Mouse (Mus musculus): Measurements from ENCODE around the gene Ttf2. TPM values are rescaled to one million over a fixed set of nuclear protein-coding genes. Genes with fewer than 3 reads are reported as not detected.

The Ttf2 gene
- total and polyA plus RNA-seq, 2 experiments from 2014 or later, result 2.0 to 2.3 TPM

GRCm38 (mm10) chr3:100947286-100947685, 22.2 kb downstream of the Ttf2 start:
- H3K4me2 ChIP-seq (ENCODE audit: low read depth), result no peak overlapping the region
- 93% methylated on average over 8 of the region's 8 CpGs for WGBS
- H3K27ac ChIP-seq (ENCODE audit: low read depth, low read length), result no peak overlapping the region
- H3K9ac ChIP-seq, result no peak overlapping the region
- no peak for DNase-seq
- H3K4me1 ChIP-seq (ENCODE audit: insufficient read depth), result no peaks in the 10 kb centered on the region
- no peak overlapping the region for H3K4me3 ChIP-seq (ENCODE audit: low read depth, low read length)
- no peak for ATAC-seq
- H3K36me3 ChIP-seq (ENCODE audit: insufficient read depth), result no peaks in the 10 kb centered on the region
- H3K9me3 ChIP-seq (ENCODE audit: low read length), result no peaks in the 10 kb centered on the region
- H3K27me3 ChIP-seq (ENCODE audit: insufficient read depth, low read length), result no peaks in the 10 kb centered on the region
- no peak for TF ChIP-seq CTCF (IDR thresholded peaks at IDR 0.05; ENCODE audit: low read depth)

GRCm38 (mm10) chr3:100940496-100941037, 28.9 kb downstream of the Ttf2 start:
- Histone ChIP-seq H3K4me1 (ENCODE audit: insufficient read depth) (no peaks in the 10 kb centered on the region), H3K27ac (ENCODE audit: low read depth, low read length) (no peak overlapping the region), H3K4me3 (ENCODE audit: low read depth, low read length) (no peak overlapping the region), H3K27me3 (ENCODE audit: insufficient read depth, low read length) (no peaks in the 10 kb centered on the region), H3K4me2 (ENCODE audit: low read depth) (no peak overlapping the region), H3K36me3 (ENCODE audit: insufficient read depth) (peaks cover 10% of the 10 kb centered on the region; the same call in 1 of the 2 replicates), H3K9me3 (ENCODE audit: low read length) (no peaks in the 10 kb centered on the region), H3K9ac (no peak overlapping the region)
- 89% methylated on average over 4 of the region's 4 CpGs for WGBS
- DNase-seq, result no peak
- ATAC-seq, result no peak
- no peak for TF ChIP-seq CTCF (IDR thresholded peaks at IDR 0.05; ENCODE audit: low read depth)

- H3K4me2 ChIP-seq (ENCODE audit: low read depth), result no peak overlapping the region
- H3K9ac ChIP-seq, result no peak overlapping the region
- no peak for DNase-seq
- H3K4me3 ChIP-seq (ENCODE audit: low read depth, low read length), result no peak overlapping the region
- peaks cover 15% of the 10 kb centered on the region for H3K36me3 ChIP-seq (ENCODE audit: insufficient read depth)
- no peaks in the 10 kb centered on the region for H3K27me3 ChIP-seq (ENCODE audit: insufficient read depth, low read length)
- no peaks in the 10 kb centered on the region for H3K4me1 ChIP-seq (ENCODE audit: insufficient read depth)
- TF ChIP-seq CTCF (IDR thresholded peaks at IDR 0.05; ENCODE audit: low read depth), result no peak
- no peaks in the 10 kb centered on the region for H3K9me3 ChIP-seq (ENCODE audit: low read length)
- H3K27ac ChIP-seq (ENCODE audit: low read depth, low read length), result no peak overlapping the region
- WGBS, result 91% methylated on average over 4 of the region's 4 CpGs
- ATAC-seq, result no peak
Measured at GRCm38 (mm10) chr3:100938211-100938610, 31.3 kb downstream of the Ttf2 start.

GRCm38 (mm10) chr3:100936201-100936600, 33.3 kb downstream of the Ttf2 start:
- Histone ChIP-seq H3K4me2 (ENCODE audit: low read depth) (no peak overlapping the region), H3K27ac (ENCODE audit: low read depth, low read length) (no peak overlapping the region), H3K4me1 (ENCODE audit: insufficient read depth) (no peaks in the 10 kb centered on the region), H3K27me3 (ENCODE audit: insufficient read depth, low read length) (no peaks in the 10 kb centered on the region), H3K4me3 (ENCODE audit: low read depth, low read length) (no peak overlapping the region), H3K36me3 (ENCODE audit: insufficient read depth) (peaks cover 24% of the 10 kb centered on the region), H3K9ac (no peak overlapping the region), H3K9me3 (ENCODE audit: low read length) (no peaks in the 10 kb centered on the region)
- 89% methylated on average over 6 of the region's 6 CpGs for WGBS
- TF ChIP-seq CTCF (IDR thresholded peaks at IDR 0.05; ENCODE audit: low read depth), result no peak
- DNase-seq (no peak), ATAC-seq (no peak)

- DNase-seq, result no peak
- ATAC-seq, result no peak
- Histone ChIP-seq H3K27me3 (ENCODE audit: insufficient read depth, low read length) (no peaks in the 10 kb centered on the region), H3K27ac (ENCODE audit: low read depth, low read length) (no peak overlapping the region), H3K9ac (no peak overlapping the region), H3K36me3 (ENCODE audit: insufficient read depth) (peaks cover 26% of the 10 kb centered on the region), H3K4me3 (ENCODE audit: low read depth, low read length) (no peak overlapping the region), H3K4me2 (ENCODE audit: low read depth) (no peak overlapping the region), H3K9me3 (ENCODE audit: low read length) (no peaks in the 10 kb centered on the region), H3K4me1 (ENCODE audit: insufficient read depth) (no peaks in the 10 kb centered on the region)
- 98% methylated on average over 6 of the region's 6 CpGs for WGBS
- no peak for TF ChIP-seq CTCF (IDR thresholded peaks at IDR 0.05; ENCODE audit: low read depth)
Measured at GRCm38 (mm10) chr3:100935521-100935920, 33.9 kb downstream of the Ttf2 start.

GRCm38 (mm10) chr3:100932077-100932944, 37.2 kb downstream of the Ttf2 start:
- TF ChIP-seq CTCF (IDR thresholded peaks at IDR 0.05; ENCODE audit: low read depth), result no peak
- ATAC-seq (no peak), DNase-seq (no peak)
- H3K9me3 ChIP-seq (ENCODE audit: low read length), result no peaks in the 10 kb centered on the region
- H3K9ac ChIP-seq, result no peak overlapping the region
- H3K4me2 ChIP-seq (ENCODE audit: low read depth), result no peak overlapping the region
- H3K4me3 ChIP-seq (ENCODE audit: low read depth, low read length), result no peak overlapping the region
- peaks cover 41% of the 10 kb centered on the region for H3K36me3 ChIP-seq (ENCODE audit: insufficient read depth)
- H3K4me1 ChIP-seq (ENCODE audit: insufficient read depth), result no peaks in the 10 kb centered on the region
- no peaks in the 10 kb centered on the region for H3K27me3 ChIP-seq (ENCODE audit: insufficient read depth, low read length)
- H3K27ac ChIP-seq (ENCODE audit: low read depth, low read length), result no peak overlapping the region
- WGBS, result 77% methylated on average over 11 of the region's 11 CpGs

GRCm38 (mm10) chr3:100931332-100932076, 38.0 kb downstream of the Ttf2 start:
- no peaks in the 10 kb centered on the region for H3K27me3 ChIP-seq (ENCODE audit: insufficient read depth, low read length)
- H3K4me2 ChIP-seq (ENCODE audit: low read depth), result no peak overlapping the region
- TF ChIP-seq CTCF (IDR thresholded peaks at IDR 0.05; ENCODE audit: low read depth), result no peak
- ATAC-seq (no peak), DNase-seq (no peak)
- no peaks in the 10 kb centered on the region for H3K9me3 ChIP-seq (ENCODE audit: low read length)
- no peak overlapping the region for H3K27ac ChIP-seq (ENCODE audit: low read depth, low read length)
- peaks cover 41% of the 10 kb centered on the region for H3K36me3 ChIP-seq (ENCODE audit: insufficient read depth)
- H3K4me3 ChIP-seq (ENCODE audit: low read depth, low read length), result no peak overlapping the region
- no peak overlapping the region for H3K9ac ChIP-seq
- 94% methylated on average over 23 of the region's 23 CpGs for WGBS
- H3K4me1 ChIP-seq (ENCODE audit: insufficient read depth), result no peaks in the 10 kb centered on the region

Data from forebrain, postnatal 0 days (tissue).